10 mouse cellular contexts compared by ENCODE assay signal in the genomic region with DNA sequence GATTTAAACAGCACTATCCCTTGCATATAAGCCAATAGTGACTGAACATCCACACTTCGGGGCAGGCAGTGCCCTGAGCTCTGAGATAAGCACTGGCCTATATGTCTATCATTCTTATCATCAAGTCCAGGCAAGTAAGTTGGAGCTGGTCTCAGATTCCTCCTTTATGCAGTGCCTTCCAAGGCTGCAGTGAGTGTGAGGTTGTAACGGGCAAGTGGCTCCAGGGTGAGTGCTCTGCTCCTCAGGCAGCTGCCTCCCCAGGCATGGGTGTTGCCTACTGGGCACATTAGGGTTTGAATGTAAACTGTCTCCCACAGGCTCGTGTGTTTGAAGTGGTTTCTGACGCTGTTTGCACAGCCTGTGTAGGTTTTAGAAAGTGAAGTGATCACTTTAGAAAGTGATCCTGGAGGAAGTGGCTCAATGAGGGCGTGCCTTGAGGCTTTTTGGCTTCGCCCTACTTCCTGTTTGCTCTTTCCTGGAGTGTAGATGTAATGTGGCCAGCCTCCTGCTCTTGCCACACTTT. TPM values are rescaled to one million over a fixed set of nuclear protein-coding genes. Genes with fewer than 3 reads are reported as not detected.
DNase-seq lines count a peak whose midpoint lies in the region; ATAC-seq and TF ChIP-seq lines count a peak whose summit lies in the region.
"Had no signal": no experiment of that assay in that cellular context is flagged by ENCODE, and none has a peak within 500 bp of the region (broad histone marks: within the 10 kb centered on the region; RNA-seq: fewer than 3 reads in every experiment).

No protein-coding gene starts in this region.

- H3K9ac ChIP-seq in lung, embryonic 15.5 days = no peak overlapping the region
- no peak overlapping the region for H3K9ac ChIP-seq in midbrain, embryonic 11.5 days (ENCODE audit: low read length)
- H3K9ac ChIP-seq: forebrain, embryonic 13.5 days had no signal

- H3K27ac ChIP-seq in lung, embryonic 15.5 days = peak overlapping the region; percentile 21; the same call in 1 of the 2 replicates
- H3K27ac ChIP-seq in spleen, adult 2 months (ENCODE audit: insufficient read depth, low read length) = 0 out of 2 replicates have a peak overlapping the region, but pooled peaks have one; percentile 7
- H3K27ac ChIP-seq in midbrain, embryonic 11.5 days (ENCODE audit: low read depth, low read length) = no peak overlapping the region
- H3K27ac ChIP-seq: forebrain, embryonic 13.5 days had no signal

- H3K36me3 ChIP-seq in lung, embryonic 15.5 days = no peaks in the 10 kb centered on the region
- no peaks in the 10 kb centered on the region for H3K36me3 ChIP-seq in spleen, adult 2 months (ENCODE audit: control insufficient read depth, insufficient read depth, low read length)
- no peaks in the 10 kb centered on the region for H3K36me3 ChIP-seq in midbrain, embryonic 11.5 days (ENCODE audit: control insufficient read depth, insufficient read depth, low read length)

- no peaks in the 10 kb centered on the region for H3K9me3 ChIP-seq in lung, embryonic 15.5 days
- no peaks in the 10 kb centered on the region for H3K9me3 ChIP-seq in midbrain, embryonic 11.5 days (ENCODE audit: control insufficient read depth, low read length)
- H3K9me3 ChIP-seq: forebrain, embryonic 13.5 days had no signal

- no peak overlapping the region for H3K4me3 ChIP-seq in lung, embryonic 15.5 days
- H3K4me3 ChIP-seq in spleen, adult 2 months (ENCODE audit: extremely low read depth, insufficient read depth, insufficient read length) = no peak overlapping the region; the same call in 1 of the 2 replicates
- H3K4me3 ChIP-seq in midbrain, embryonic 11.5 days (ENCODE audit: low read depth, low read length) = no peak overlapping the region
- H3K4me3 ChIP-seq: forebrain, embryonic 13.5 days had no signal

- TF ChIP-seq POLR2A in spleen, adult 2 months (IDR thresholded peaks at IDR 0.05; ENCODE audit: low read depth, low read length) = no peak

- H3K4me2 ChIP-seq in lung, embryonic 15.5 days = peak overlapping the region; percentile 11; the same call in 1 of the 2 replicates
- no peak overlapping the region for H3K4me2 ChIP-seq in midbrain, embryonic 11.5 days
- H3K4me2 ChIP-seq: forebrain, embryonic 13.5 days had no signal

- peak; percentile 91 for ATAC-seq in CD4-positive, CD25-positive, alpha-beta regulatory T cell, adult 4 months
- peak; percentile 78; the same call in 1 of the 2 replicates for ATAC-seq in lung, embryonic 15.5 days (ENCODE audit: borderline replicate concordance, extremely low read depth, low FRiP score, low TSS enrichment)
- ATAC-seq in midbrain, embryonic 11.5 days (ENCODE audit: low FRiP score) = no peak
- ATAC-seq: forebrain, embryonic 13.5 days had no signal

- TF ChIP-seq CTCF in spleen, adult 2 months (IDR thresholded peaks at IDR 0.05; ENCODE audit: extremely low read depth, insufficient read depth, insufficient read length, insufficient replicate concordance) = no peak

- WGBS in lung, embryonic 15.5 days = 24% methylated on average over 6 of the region's 6 CpGs
- WGBS in spleen, adult 2 months = 10% methylated on average over 6 of the region's 6 CpGs
- WGBS in midbrain, embryonic 11.5 days = 65% methylated on average over 6 of the region's 6 CpGs

- peak; percentile 28 for DNase-seq in c-Kit-positive CD71-positive TER-119-positive erythroid progenitor cells, embryonic 14.5 days (ENCODE audit: low spot score)
- DNase-seq in spleen, adult 2 months (ENCODE audit: low read depth in 1 of 2, low spot score in 2 of 2) = peak; percentile 21 to 46
- no peak for DNase-seq in ovary, postnatal 14 days (ENCODE audit: low spot score)
- no peak for DNase-seq in cerebellum, adult 9-10 months
- DNase-seq in cerebellum, postnatal 4 days (ENCODE audit: low spot score in 2 of 2) = no peak
- DNase-seq in midbrain, embryonic 11.5 days (ENCODE audit: low spot score, missing footprints) = no peak
- DNase-seq: heart, postnatal 14 days had no signal

- peaks cover 10% of the 10 kb centered on the region for H3K4me1 ChIP-seq in lung, embryonic 15.5 days
- H3K4me1 ChIP-seq in spleen, adult 2 months (ENCODE audit: control insufficient read depth, insufficient read depth, insufficient read length) = peaks cover 14% of the 10 kb centered on the region; the same call in 1 of the 2 replicates
- no peaks in the 10 kb centered on the region for H3K4me1 ChIP-seq in midbrain, embryonic 11.5 days (ENCODE audit: control insufficient read depth, insufficient read depth, low read length)
- H3K4me1 ChIP-seq: forebrain, embryonic 13.5 days had no signal

- no peaks in the 10 kb centered on the region for H3K27me3 ChIP-seq in lung, embryonic 15.5 days
- no peaks in the 10 kb centered on the region for H3K27me3 ChIP-seq in spleen, adult 2 months (ENCODE audit: control insufficient read depth, insufficient read depth, low read length)
- H3K27me3 ChIP-seq in midbrain, embryonic 11.5 days (ENCODE audit: control insufficient read depth, insufficient read depth, low read length) = no peaks in the 10 kb centered on the region
- H3K27me3 ChIP-seq: forebrain, embryonic 13.5 days had no signal

RNA-seq across cellular contexts. Expression of a gene that starts 23.9 kb away (rescaled TPM):
- not detected for polyA plus RNA-seq in CD4-positive, CD25-positive, alpha-beta regulatory T cell, adult 4 months (2017; shearing (Covaris generic))
- 0.56 and 0.63 TPM in 2 replicates for polyA plus RNA-seq in lung, embryonic 15.5 days (2015; fragmentation: Nextera tagmentation; extraction: Ambion mirVana)
- not detected in 2 replicates for polyA plus RNA-seq in spleen, adult 2 months (2012; rRNA removed)
- polyA plus RNA-seq in midbrain, embryonic 11.5 days (2014; fragmentation: Nextera tagmentation; extraction: Ambion mirVana) = 130 and 131 TPM in 2 replicates

RNA-seq across cellular contexts. Expression of a gene that starts 47.4 kb away (rescaled TPM):
- 10 to 100 TPM; 13.2 to 13.5 TPM for polyA plus RNA-seq in CD4-positive, CD25-positive, alpha-beta regulatory T cell, adult 4 months (2017; shearing (Covaris generic))
- 13.3 and 13.9 TPM in 2 replicates for polyA plus RNA-seq in lung, embryonic 15.5 days (2015; fragmentation: Nextera tagmentation; extraction: Ambion mirVana)
- polyA plus RNA-seq in spleen, adult 2 months (2012; rRNA removed) = 33.3 and 44.0 TPM in 2 replicates
- 21.3 and 22.8 TPM in 2 replicates for polyA plus RNA-seq in midbrain, embryonic 11.5 days (2014; fragmentation: Nextera tagmentation; extraction: Ambion mirVana)

Comparison
In these comparisons a context has a peak if more than half of its experiments do, and no peak if none do; other contexts are left out.
1. DNase-seq: peak in c-Kit-positive CD71-positive TER-119-positive erythroid progenitor cells, embryonic 14.5 days (single experiment) and spleen, adult 2 months (2 of 2); none in ovary, postnatal 14 days (single experiment), cerebellum, adult 9-10 months (single experiment), cerebellum, postnatal 4 days (0 of 2) and midbrain, embryonic 11.5 days (single experiment).
2. RNA of a gene that starts 23.9 kb away (polyA plus RNA-seq): 130 to 131 TPM in midbrain, embryonic 11.5 days; 0.56 to 0.63 TPM in lung, embryonic 15.5 days, not detected in CD4-positive, CD25-positive, alpha-beta regulatory T cell, adult 4 months and not detected in spleen, adult 2 months; every median in the first group is over 10 times any median in the second.